Mouse (Mus musculus): ENCODE measurements around the gene Alkbh4. TPM values are rescaled to one million over a fixed set of nuclear protein-coding genes. Genes with fewer than 3 reads are reported as not detected.

Alkbh4 gene
- 12.2 and 15.4 TPM in 2 replicates for polyA plus RNA-seq (2015; fragmentation: Nextera tagmentation; extraction: Ambion mirVana)

GRCm38 (mm10) chr5:136135571-136136291 is at the start of gene Alkbh4, which contains the start of gene Lrwd1:
Gene Alkbh4 (plus strand): TSS chr5:136136146.
Gene Lrwd1 (minus strand): TSS chr5:136136074.
- peak within 1 kb of the TSS; percentile 80 for H3K4me3 ChIP-seq (replicated peaks; ENCODE audit: low read depth, low read length)
- H3K36me3 ChIP-seq (ENCODE audit: insufficient read depth, low read length): peaks cover 33% of the 10 kb centered on the region
- WGBS: under 1% methylated on average over 60 of the region's 60 CpGs

GRCm38 (mm10) chr5:136086290-136086689 is 49.7 kb upstream of the Alkbh4 start:
- Histone ChIP-seq H3K27me3 (ENCODE audit: insufficient read depth, low read length) (no peaks in the 10 kb centered on the region), H3K4me1 (replicated peaks; ENCODE audit: insufficient read depth, low read length) (no peaks in the 10 kb centered on the region), H3K36me3 (ENCODE audit: insufficient read depth, low read length) (no peaks in the 10 kb centered on the region), H3K27ac (no peak overlapping the region), H3K9me3 (replicated peaks; ENCODE audit: low read length) (no peaks in the 10 kb centered on the region), H3K4me2 (ENCODE audit: low read length) (no peak overlapping the region), H3K9ac (ENCODE audit: low read depth, low read length) (no peak overlapping the region), H3K4me3 (replicated peaks; ENCODE audit: low read depth, low read length) (no peak overlapping the region)
- DNase-seq (ENCODE audit: low spot score) (no peak), ATAC-seq (replicated peaks; ENCODE audit: low FRiP score, low read depth) (no peak)
- WGBS: 95% methylated on average over 8 of the region's 8 CpGs
- TF ChIP-seq CTCF (IDR thresholded peaks at IDR 0.05; ENCODE audit: low read depth): no peak

More at GRCm38 (mm10) chr5:136135571-136136291, at the start of gene Alkbh4, which contains the start of gene Lrwd1:
- ATAC-seq (replicated peaks; ENCODE audit: low FRiP score, low read depth) (peak; percentile 92), DNase-seq (ENCODE audit: low spot score) (peak; percentile 99)
- Histone ChIP-seq H3K27ac (peak within 1 kb of the TSS; percentile 67), H3K9me3 (replicated peaks; ENCODE audit: low read length) (no peaks in the 10 kb centered on the region), H3K27me3 (ENCODE audit: insufficient read depth, low read length) (no peaks in the 10 kb centered on the region), H3K9ac (ENCODE audit: low read depth, low read length) (peak within 1 kb of the TSS; percentile 75), H3K4me2 (ENCODE audit: low read length) (peak within 1 kb of the TSS; percentile 82), H3K4me1 (replicated peaks; ENCODE audit: insufficient read depth, low read length) (no peaks in the 10 kb centered on the region)
- peak; percentile 83 for TF ChIP-seq CTCF (IDR thresholded peaks at IDR 0.05; ENCODE audit: low read depth)

GRCm38 (mm10) chr5:136088821-136089575 is 46.9 kb upstream of the Alkbh4 start:
- TF ChIP-seq CTCF (IDR thresholded peaks at IDR 0.05; ENCODE audit: low read depth): peak; percentile 62
- Histone ChIP-seq H3K36me3 (ENCODE audit: insufficient read depth, low read length) (peaks cover 3% of the 10 kb centered on the region; the same call in 1 of the 2 replicates), H3K9ac (ENCODE audit: low read depth, low read length) (no peak overlapping the region), H3K4me2 (ENCODE audit: low read length) (no peak overlapping the region), H3K27me3 (ENCODE audit: insufficient read depth, low read length) (no peaks in the 10 kb centered on the region), H3K9me3 (replicated peaks; ENCODE audit: low read length) (no peaks in the 10 kb centered on the region), H3K4me1 (replicated peaks; ENCODE audit: insufficient read depth, low read length) (no peaks in the 10 kb centered on the region), H3K27ac (no peak overlapping the region), H3K4me3 (replicated peaks; ENCODE audit: low read depth, low read length) (no peak overlapping the region)
- no peak for ATAC-seq (replicated peaks; ENCODE audit: low FRiP score, low read depth)
- 20% methylated on average over 13 of the region's 14 CpGs for WGBS
- peak; percentile 59 for DNase-seq (ENCODE audit: low spot score)

- H3K9ac ChIP-seq (ENCODE audit: low read depth, low read length): no peak overlapping the region
- TF ChIP-seq CTCF (IDR thresholded peaks at IDR 0.05; ENCODE audit: low read depth): no peak
- peaks cover 3% of the 10 kb centered on the region; the same call in 1 of the 2 replicates for H3K36me3 ChIP-seq (ENCODE audit: insufficient read depth, low read length)
- H3K27ac ChIP-seq: no peak overlapping the region
- ATAC-seq (replicated peaks; ENCODE audit: low FRiP score, low read depth) (no peak), DNase-seq (ENCODE audit: low spot score) (no peak)
- no peaks in the 10 kb centered on the region for H3K27me3 ChIP-seq (ENCODE audit: insufficient read depth, low read length)
- no peak overlapping the region for H3K4me3 ChIP-seq (replicated peaks; ENCODE audit: low read depth, low read length)
- H3K4me1 ChIP-seq (replicated peaks; ENCODE audit: insufficient read depth, low read length): no peaks in the 10 kb centered on the region
- no peaks in the 10 kb centered on the region for H3K9me3 ChIP-seq (replicated peaks; ENCODE audit: low read length)
- WGBS: 63% methylated on average over 5 of the region's 5 CpGs
- no peak overlapping the region for H3K4me2 ChIP-seq (ENCODE audit: low read length)
Measured at GRCm38 (mm10) chr5:136091927-136092326, 44.0 kb upstream of the Alkbh4 start.

GRCm38 (mm10) chr5:136094249-136095010 is 41.5 kb upstream of the Alkbh4 start:
- Histone ChIP-seq H3K4me3 (replicated peaks; ENCODE audit: low read depth, low read length) (no peak overlapping the region), H3K9ac (ENCODE audit: low read depth, low read length) (no peak overlapping the region), H3K36me3 (ENCODE audit: insufficient read depth, low read length) (peaks cover 3% of the 10 kb centered on the region; the same call in 1 of the 2 replicates), H3K4me1 (replicated peaks; ENCODE audit: insufficient read depth, low read length) (no peaks in the 10 kb centered on the region), H3K4me2 (ENCODE audit: low read length) (no peak overlapping the region), H3K27me3 (ENCODE audit: insufficient read depth, low read length) (no peaks in the 10 kb centered on the region), H3K27ac (no peak overlapping the region), H3K9me3 (replicated peaks; ENCODE audit: low read length) (no peaks in the 10 kb centered on the region)
- WGBS: 49% methylated on average over 8 of the region's 8 CpGs
- no peak for TF ChIP-seq CTCF (IDR thresholded peaks at IDR 0.05; ENCODE audit: low read depth)
- DNase-seq (ENCODE audit: low spot score) (no peak), ATAC-seq (replicated peaks; ENCODE audit: low FRiP score, low read depth) (no peak)

GRCm38 (mm10) chr5:136095089-136095488 is 40.9 kb upstream of the Alkbh4 start:
- no peaks in the 10 kb centered on the region for H3K9me3 ChIP-seq (replicated peaks; ENCODE audit: low read length)
- H3K27ac ChIP-seq: no peak overlapping the region
- ATAC-seq (replicated peaks; ENCODE audit: low FRiP score, low read depth) (no peak), DNase-seq (ENCODE audit: low spot score) (no peak)
- 77% methylated on average over 7 of the region's 7 CpGs for WGBS
- no peak for TF ChIP-seq CTCF (IDR thresholded peaks at IDR 0.05; ENCODE audit: low read depth)
- no peak overlapping the region for H3K9ac ChIP-seq (ENCODE audit: low read depth, low read length)
- peaks cover 3% of the 10 kb centered on the region; the same call in 1 of the 2 replicates for H3K36me3 ChIP-seq (ENCODE audit: insufficient read depth, low read length)
- no peak overlapping the region for H3K4me2 ChIP-seq (ENCODE audit: low read length)
- H3K27me3 ChIP-seq (ENCODE audit: insufficient read depth, low read length): no peaks in the 10 kb centered on the region
- no peak overlapping the region for H3K4me3 ChIP-seq (replicated peaks; ENCODE audit: low read depth, low read length)
- no peaks in the 10 kb centered on the region for H3K4me1 ChIP-seq (replicated peaks; ENCODE audit: insufficient read depth, low read length)
